Mouse (Mus musculus): ENCODE measurements around the gene Cdkal1.

DNA sequence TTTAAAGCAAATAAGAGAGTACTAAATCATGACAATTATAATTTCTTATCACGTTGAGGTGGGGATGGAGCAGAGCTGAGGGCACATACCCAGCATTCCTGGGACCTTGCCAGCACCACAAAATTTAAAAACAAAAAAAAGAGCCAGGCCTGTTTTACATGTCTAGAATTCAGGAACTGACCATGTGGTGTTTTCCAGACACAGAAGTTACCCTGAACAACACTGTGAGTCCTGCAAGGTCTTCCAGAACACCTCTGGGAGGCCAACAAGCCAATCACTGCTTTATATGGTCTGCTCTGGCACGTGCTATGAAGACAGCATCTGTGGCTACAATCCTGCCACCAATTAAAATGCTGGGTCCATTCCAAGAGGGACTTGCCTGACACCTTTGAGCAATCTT is 305.7 kb downstream of the Cdkal1 start:
- no peak for TF ChIP-seq CTCF (conservative IDR thresholded peaks at IDR 0.05 in 1 of 2, IDR thresholded peaks at IDR 0.05 in 1 of 2; ENCODE audit: low read depth in 2 of 2, low read length in 2 of 2)
- no peak for TF ChIP-seq EP300 (IDR thresholded peaks at IDR 0.05; ENCODE audit: low read length)
- no peak for TF ChIP-seq ZNF384 (IDR thresholded peaks at IDR 0.05; ENCODE audit: low read depth, low read length)
- no peak for TF ChIP-seq GABPA (IDR thresholded peaks at IDR 0.05; ENCODE audit: insufficient replicate concordance, low read depth, low read length)
- TF ChIP-seq KAT2A (IDR thresholded peaks at IDR 0.05; ENCODE audit: insufficient replicate concordance, low read length): no peak
